Mouse (Mus musculus) heart, adult 2 months (tissue): ENCODE measurements around the gene Comtd1. TPM values are rescaled to one million over a fixed set of nuclear protein-coding genes. Genes with fewer than 3 reads are reported as not detected.

ENCODE experiments used
- DNase-seq, 2 experiments: peaks; one replicate each; pipeline ENCODE4 v3.0.0; 2021
- H3K27ac ChIP-seq: fragments of 200-600 bp; 2 replicates; pipeline ENCODE4 v1.8.1; 2022
- H3K27me3 ChIP-seq: fragments of 200-500 bp; 2 replicates; pipeline ENCODE4 v1.6.1; 2012; ENCODE audit warnings: mild to moderate bottlenecking, low read length, inconsistent platforms, mixed read lengths; ENCODE audit not compliant: control insufficient read depth, insufficient read depth
- H3K36me3 ChIP-seq: fragments of 200-500 bp; 2 replicates; pipeline ENCODE4 v1.6.1; 2012; ENCODE audit warnings: low read length, inconsistent platforms; ENCODE audit not compliant: control insufficient read depth, insufficient read depth
- H3K4me1 ChIP-seq: fragments of 200-500 bp; 2 replicates; pipeline ENCODE4 v1.6.1; 2011; ENCODE audit warnings: low read length; ENCODE audit not compliant: control insufficient read depth, insufficient read depth
- H3K4me3 ChIP-seq: fragments of 200-600 bp; 2 replicates; pipeline ENCODE4 v1.8.1; 2022
- H3K79me2 ChIP-seq: fragments of 200-500 bp; replicated peaks from 2 replicates; pipeline ENCODE4 v1.6.1; 2012; ENCODE audit warnings: mild to moderate bottlenecking, inconsistent platforms, low read length, moderate library complexity, mixed read lengths; ENCODE audit not compliant: control insufficient read depth, insufficient read depth
- H3K9ac ChIP-seq: fragments of 200-500 bp; 2 replicates; pipeline ENCODE4 v1.6.1; 2012; ENCODE audit warnings: low read depth, mild to moderate bottlenecking, control low read depth, inconsistent platforms, low read length, mixed read lengths
- CTCF ChIP-seq: fragments of 200-600 bp; IDR thresholded peaks from 2 replicates; pipeline ENCODE4 v1.8.1; 2022; ENCODE audit warnings: antibody characterized with exemption, mild to moderate bottlenecking, moderate library complexity
- EP300 ChIP-seq: fragments of 200-500 bp; IDR thresholded peaks from 2 replicates; pipeline ENCODE4 v1.6.1; 2011; ENCODE audit warnings: low read depth, low read length, control low read depth; ENCODE audit not compliant: insufficient read depth
- POLR2A ChIP-seq: fragments of 200-500 bp; IDR thresholded peaks from 2 replicates; pipeline ENCODE4 v1.6.1; 2011; ENCODE audit warnings: mild to moderate bottlenecking, low read depth, low read length, control low read depth; ENCODE audit not compliant: insufficient read depth
- WGBS: fragments of 180-500 bp; shearing (Covaris S2); methylation state at CpG from one replicate; pipeline ENCODE4 v1.1.7; 2018; 5-methylcytosine and 5-hydroxymethylcytosine counted together
- intact Hi-C: fragments of 180-260 bp; cut with DNase I; formaldehyde crosslinking; loops from one replicate; pipeline ENCODE4 v1.15.1; 2025
- polyA plus RNA-seq: library from polyadenylated mRNA; depleted of rRNA; stranded (reverse); fragments of >200 nt; gene quantifications from 2 replicates; pipeline ENCODE4 v1.2.3, GENCODE M21; 2012
- total RNA-seq, 2 experiments: library from RNA; stranded (reverse); gene quantifications; 2 replicates each; pipeline ENCODE4 v1.2.3; 2021

Gene Comtd1
- total and polyA plus RNA-seq, 3 experiments: 5.6 to 10.2 (median 8.3) TPM

- TF ChIP-seq POLR2A (no peak), EP300 (no peak), CTCF (no peak)
- Histone ChIP-seq H3K27me3 (no peaks in the 10 kb centered on the region), H3K79me2 (no peaks in the 10 kb centered on the region), H3K27ac (peak within 1 kb of the TSS; percentile 93; the same call in 1 of the 2 replicates), H3K4me1 (peaks cover 14% of the 10 kb centered on the region), H3K9ac (no peak within 1 kb of the TSS), H3K4me3 (no peak within 1 kb of the TSS), H3K36me3 (peaks cover 4% of the 10 kb centered on the region; the same call in 1 of the 2 replicates)
- intact Hi-C loops: loop anchor here (10.0 kb wide), 1 partner anchor 320 kb away; no protein-coding TSS in a partner anchor
- 84% methylated on average over 2 of the region's 2 CpGs for WGBS
- DNase-seq: no peak
Measured at GRCm38 (mm10) chr14:21824938-21825337, 23.8 kb downstream of the Comtd1 start, which contains the start of gene Vdac2. TSS of gene Vdac2 (plus strand) at chr14:21825238.

DNA sequence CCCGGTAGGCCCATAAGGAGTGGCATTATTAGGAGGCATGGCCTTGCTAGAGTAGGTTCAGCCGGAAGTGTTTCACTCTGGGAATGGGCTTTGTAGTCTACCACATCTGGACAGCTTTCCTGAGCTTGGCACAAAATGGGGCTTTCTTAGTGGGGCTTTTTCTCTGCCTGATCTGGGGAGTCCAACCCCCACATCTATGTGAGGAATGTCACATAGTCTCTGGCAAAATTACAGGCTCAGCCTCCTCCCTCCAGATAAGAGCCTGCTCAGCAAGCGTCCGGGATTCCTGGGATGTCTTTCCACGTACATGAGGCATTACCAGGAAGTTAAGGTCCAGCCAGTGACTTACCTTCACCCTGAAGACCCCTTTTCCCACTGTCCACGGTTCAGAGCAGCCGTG lies 24.9 kb downstream of the Comtd1 start:
- Histone ChIP-seq H3K27ac (peak overlapping the region; percentile 93), H3K9ac (no peak overlapping the region), H3K79me2 (no peaks in the 10 kb centered on the region), H3K36me3 (peaks cover 4% of the 10 kb centered on the region; the same call in 1 of the 2 replicates), H3K27me3 (no peaks in the 10 kb centered on the region), H3K4me1 (peaks cover 14% of the 10 kb centered on the region), H3K4me3 (no peak overlapping the region)
- intact Hi-C loops: loop anchor here (10.0 kb wide), 1 partner anchor 319 kb away; no protein-coding TSS in a partner anchor
- 21% methylated on average over 7 of the region's 7 CpGs for WGBS
- no peak for TF ChIP-seq EP300
- TF ChIP-seq CTCF: no peak
- TF ChIP-seq POLR2A: no peak
- DNase-seq: no peak

DNA sequence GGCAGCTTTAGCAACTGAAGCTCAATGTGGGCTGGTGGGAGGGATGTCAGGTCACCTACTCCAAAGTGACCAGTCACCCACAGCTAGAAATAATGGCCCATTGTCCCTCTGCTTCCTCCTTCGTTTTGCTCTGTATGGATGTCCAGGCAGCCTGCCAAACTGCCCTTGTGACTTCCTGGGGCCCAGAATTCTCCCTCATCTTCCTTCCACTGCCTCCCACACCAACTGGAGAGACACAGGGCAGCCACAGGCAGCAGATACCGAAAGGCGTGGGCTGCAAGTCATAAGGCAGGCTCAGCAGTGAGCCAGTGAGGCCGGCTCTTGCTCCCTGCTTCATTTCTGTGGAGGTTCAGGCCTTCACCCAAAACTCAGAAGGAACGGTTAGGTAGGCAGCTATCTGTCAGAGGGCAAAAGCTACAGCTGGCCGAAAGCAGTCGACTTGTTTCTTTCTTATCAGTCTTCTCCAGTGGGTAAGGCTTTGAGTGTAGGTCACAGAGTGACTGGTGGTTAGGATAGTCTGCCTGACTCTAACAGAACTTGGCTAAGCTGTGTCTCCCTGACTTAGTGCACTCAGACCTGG lies 25.9 kb downstream of the Comtd1 start:
- DNase-seq: peak; percentile 88 to 90
- Histone ChIP-seq H3K4me3 (peak overlapping the region; percentile 22; the same call in 1 of the 2 replicates), H3K27me3 (no peaks in the 10 kb centered on the region), H3K27ac (peak overlapping the region; percentile 93), H3K4me1 (peaks cover 14% of the 10 kb centered on the region), H3K9ac (peak overlapping the region; percentile 55), H3K36me3 (peaks cover 4% of the 10 kb centered on the region; the same call in 1 of the 2 replicates), H3K79me2 (no peaks in the 10 kb centered on the region)
- 1% methylated on average over 7 of the region's 7 CpGs for WGBS
- TF ChIP-seq CTCF: no peak
- peak; percentile 89 for TF ChIP-seq POLR2A
- peak; percentile 88; the same call in 1 of the 2 replicates for TF ChIP-seq EP300
- intact Hi-C loops: loop anchor here (10.0 kb wide), 1 partner anchor 318 kb away; no protein-coding TSS in a partner anchor

- intact Hi-C loops: loop anchor here (10.0 kb wide), 1 partner anchor 318 kb away; no protein-coding TSS in a partner anchor
- no peak for TF ChIP-seq CTCF
- no peak for TF ChIP-seq POLR2A
- no peak for TF ChIP-seq EP300
- no peaks in the 10 kb centered on the region for H3K79me2 ChIP-seq
- no peaks in the 10 kb centered on the region for H3K27me3 ChIP-seq
- H3K4me1 ChIP-seq: peaks cover 14% of the 10 kb centered on the region
- H3K27ac ChIP-seq: peak overlapping the region; percentile 93
- H3K4me3 ChIP-seq: no peak overlapping the region
- peaks cover 4% of the 10 kb centered on the region; the same call in 1 of the 2 replicates for H3K36me3 ChIP-seq
- no peak overlapping the region for H3K9ac ChIP-seq
- DNase-seq: no peak
- WGBS: 52% methylated on average over 7 of the region's 7 CpGs
Measured at GRCm38 (mm10) chr14:21822307-21822706, 26.5 kb downstream of the Comtd1 start.

DNA sequence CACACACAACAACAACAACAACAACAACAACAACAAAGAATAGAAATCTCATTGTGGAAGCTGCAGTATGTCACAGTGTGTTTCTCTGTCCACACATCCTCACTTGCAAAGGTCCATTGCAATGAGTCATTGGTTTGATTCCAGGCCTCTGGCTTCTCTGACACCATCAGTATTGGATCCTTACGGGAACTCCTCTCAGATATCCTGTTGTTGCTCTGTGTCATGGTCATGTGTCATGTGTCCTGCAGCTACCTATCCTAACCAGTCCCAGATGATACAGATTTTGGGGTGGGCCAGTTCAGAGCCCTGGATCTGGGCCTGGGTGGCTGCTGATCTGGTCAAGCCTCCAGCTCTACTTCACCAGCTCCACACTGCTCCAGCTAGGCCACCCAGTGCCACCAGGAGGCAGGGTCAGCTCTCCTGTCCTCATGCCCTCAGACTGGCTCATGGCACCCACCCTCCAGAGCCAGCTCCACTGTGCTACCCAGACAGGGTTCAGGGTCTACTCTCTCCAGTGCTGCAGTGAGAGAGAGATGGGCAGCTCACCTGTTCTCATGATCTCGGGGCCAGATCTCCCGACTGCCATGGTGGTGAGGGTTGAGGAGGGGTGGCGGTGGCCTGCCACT lies 27.8 kb downstream of the Comtd1 start:
- Histone ChIP-seq H3K9ac (no peak overlapping the region), H3K27ac (no peak overlapping the region), H3K79me2 (no peaks in the 10 kb centered on the region), H3K4me1 (peaks cover 14% of the 10 kb centered on the region), H3K36me3 (peaks cover 4% of the 10 kb centered on the region; the same call in 1 of the 2 replicates), H3K27me3 (no peaks in the 10 kb centered on the region), H3K4me3 (no peak overlapping the region)
- 85% methylated on average over 4 of the region's 4 CpGs for WGBS
- no peak for DNase-seq
- TF ChIP-seq POLR2A (no peak), CTCF (no peak), EP300 (no peak)
- intact Hi-C loops: loop anchor here (10.0 kb wide), 1 partner anchor 316 kb away; no protein-coding TSS in a partner anchor

GRCm38 (mm10) chr14:21817453-21817852 lies 31.3 kb downstream of the Comtd1 start:
- intact Hi-C loops: no loop called here
- no peak for DNase-seq
- H3K4me3 ChIP-seq: no peak overlapping the region

More at GRCm38 (mm10) chr14:21817453-21817852, 31.3 kb downstream of the Comtd1 start:
- Histone ChIP-seq H3K27me3 (no peaks in the 10 kb centered on the region), H3K27ac (no peak overlapping the region), H3K4me1 (peaks cover 3% of the 10 kb centered on the region; the same call in 1 of the 2 replicates), H3K36me3 (no peaks in the 10 kb centered on the region), H3K79me2 (no peaks in the 10 kb centered on the region), H3K9ac (no peak overlapping the region)
- no peak for TF ChIP-seq POLR2A
- TF ChIP-seq CTCF: no peak
- no peak for TF ChIP-seq EP300
- WGBS: 77% methylated on average over 4 of the region's 4 CpGs
